Mouse (Mus musculus) CD8-positive naive resting alpha-beta T cell, adult 2 months (primary cell): ENCODE results near the gene Timm23.

Experiments used
- DNase-seq, 2 experiments: peaks; one replicate each; pipeline ENCODE4 v3.0.0; 2022; ENCODE audit warnings: low read depth in 2 of 2, low spot score in 2 of 2

The Timm23 gene

GRCm38 (mm10) chr14:32165278-32166061, 36.2 kb downstream of the Timm23 start:
- DNase-seq, result peak; percentile 81 to 86

- no peak for DNase-seq
These were observed 37.3 kb downstream of the Timm23 start for GRCm38 (mm10) chr14:32164173-32165051.

GRCm38 (mm10) chr14:32163203-32163888, 38.4 kb downstream of the Timm23 start:
- no peak for DNase-seq

GRCm38 (mm10) chr14:32162231-32162630, 39.5 kb downstream of the Timm23 start:
- no peak for DNase-seq

- DNase-seq, result no peak
These were observed 40.4 kb downstream of the Timm23 start for GRCm38 (mm10) chr14:32161090-32161885.

- no peak for DNase-seq
These were observed 41.1 kb downstream of the Timm23 start for GRCm38 (mm10) chr14:32160563-32160962.

GRCm38 (mm10) chr14:32159690-32160246, 41.9 kb downstream of the Timm23 start, which contains the start of gene Ncoa4:
Gene Ncoa4 (plus strand): TSS chr14:32159865.
- DNase-seq, result peak; percentile 99

GRCm38 (mm10) chr14:32159150-32159670, 42.5 kb downstream of the Timm23 start:
- no peak for DNase-seq

- no peak for DNase-seq
These were observed 46.9 kb downstream of the Timm23 start for GRCm38 (mm10) chr14:32154758-32155157.

GRCm38 (mm10) chr14:32153156-32153555, 48.5 kb downstream of the Timm23 start:
- no peak for DNase-seq

GRCm38 (mm10) chr14:32152243-32152965, 49.3 kb downstream of the Timm23 start:
- no peak for DNase-seq

GRCm38 (mm10) chr14:32150872-32151271, 50.8 kb downstream of the Timm23 start:
- DNase-seq, result no peak

- DNase-seq, result no peak
These were observed 55.1 kb downstream of the Timm23 start for GRCm38 (mm10) chr14:32146578-32146977.

- no peak for DNase-seq
These were observed 55.7 kb downstream of the Timm23 start for GRCm38 (mm10) chr14:32145809-32146511.

GRCm38 (mm10) chr14:32145401-32145800, 56.3 kb downstream of the Timm23 start:
- no peak for DNase-seq

- DNase-seq, result no peak
These were observed 57.0 kb downstream of the Timm23 start for GRCm38 (mm10) chr14:32144734-32145133.

GRCm38 (mm10) chr14:32141723-32142122, 60.0 kb downstream of the Timm23 start, which contains the start of gene Msmb:
Gene Msmb (plus strand): TSS chr14:32142023.
- DNase-seq, result no peak

GRCm38 (mm10) chr14:32140359-32140965, 61.2 kb downstream of the Timm23 start:
- no peak for DNase-seq
